Mouse (Mus musculus) cerebellum, adult 2 months (tissue): ENCODE measurements around the gene Pld6. TPM values are rescaled to one million over a fixed set of nuclear protein-coding genes. Genes with fewer than 3 reads are reported as not detected.

ENCODE experiments used
- DNase-seq, 2 experiments: peaks; one replicate each; pipeline ENCODE4 v3.0.0; 2021
- H3K27ac ChIP-seq: fragments of 200-500 bp; 2 replicates; pipeline ENCODE4 v1.5.1; 2012; ENCODE audit warnings: low read length, control low read depth, inconsistent platforms; ENCODE audit not compliant: insufficient read depth
- H3K27me3 ChIP-seq: fragments of 200-500 bp; 2 replicates; pipeline ENCODE4 v1.6.1; 2012; ENCODE audit warnings: inconsistent platforms, mild to moderate bottlenecking, low read length, moderate library complexity; ENCODE audit not compliant: control insufficient read depth, insufficient read depth
- H3K4me1 ChIP-seq: fragments of 200-500 bp; 2 replicates; pipeline ENCODE4 v1.6.1; 2011; ENCODE audit warnings: low read length; ENCODE audit not compliant: control insufficient read depth, insufficient read depth
- H3K4me3 ChIP-seq: fragments of 200-500 bp; replicated peaks from 2 replicates; pipeline ENCODE3; 2011; ENCODE audit warnings: mild to moderate bottlenecking, low read depth, low read length, control low read depth; ENCODE audit not compliant: insufficient read depth
- CTCF ChIP-seq: fragments of 200-500 bp; IDR thresholded peaks from 2 replicates; pipeline ENCODE4 v1.5.1; 2011; ENCODE audit warnings: low read depth, mild to moderate bottlenecking, control low read depth, low read length, moderate library complexity, borderline replicate concordance; ENCODE audit not compliant: insufficient read depth
- POLR2A ChIP-seq: fragments of 200-500 bp; IDR thresholded peaks from 2 replicates; pipeline ENCODE4 v1.6.1; 2011; ENCODE audit warnings: low read length, control low read depth, borderline replicate concordance; ENCODE audit not compliant: insufficient read depth
- WGBS: fragments of 180-500 bp; shearing (Covaris S2); methylation state at CpG from one replicate; pipeline ENCODE4 v1.1.7; 2018; 5-methylcytosine and 5-hydroxymethylcytosine counted together
- polyA plus RNA-seq: library from polyadenylated mRNA; depleted of rRNA; stranded (reverse); fragments of >200 nt; gene quantifications from 2 replicates; pipeline ENCODE4 v1.2.3, GENCODE M21; 2012; rRNA removed

Gene Pld6
- 2.3 and 2.5 TPM in 2 replicates for polyA plus RNA-seq

- peak within 1 kb of the TSS; percentile 1 for H3K4me3 ChIP-seq
- 3% methylated on average over 51 of the region's 51 CpGs for WGBS
- no peak for TF ChIP-seq CTCF
- TF ChIP-seq POLR2A = no peak
- no peaks in the 10 kb centered on the region for H3K27me3 ChIP-seq
- no peak for DNase-seq
- no peak within 1 kb of the TSS for H3K27ac ChIP-seq
- H3K4me1 ChIP-seq = 0 out of 2 replicates have a peak, but pooled peaks cover 3% of the 10 kb centered on the region
Observed at GRCm38 (mm10) chr11:59787199-59787781, at the start of gene Pld6. TSS of gene Pld6 (minus strand) at chr11:59787645.

- TF ChIP-seq CTCF (no peak), POLR2A (no peak)
- no peak for DNase-seq
Observed at GRCm38 (mm10) chr11:59821625-59822024, 34.2 kb upstream of the Pld6 start.

DNA sequence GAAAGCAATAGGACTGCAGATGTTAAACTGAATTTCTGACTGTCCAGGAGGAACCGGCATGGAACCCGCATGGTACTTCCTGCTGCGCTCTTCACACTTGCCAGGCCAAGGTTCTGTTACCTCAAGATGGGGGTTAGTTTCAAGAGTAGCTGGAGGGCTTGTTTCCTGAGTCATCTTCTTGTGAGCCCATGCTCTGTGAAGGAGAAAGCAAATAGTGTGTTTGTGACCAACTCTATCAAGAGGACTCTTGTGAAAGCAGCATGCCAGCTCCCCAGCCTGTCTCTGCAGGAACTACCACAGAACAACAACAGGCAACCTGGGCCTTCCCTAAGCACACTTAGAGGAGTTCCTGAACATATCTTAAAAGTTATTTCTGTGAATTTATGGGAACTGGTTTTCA lies 30.5 kb upstream of the Pld6 start:
- 93% methylated on average over 3 of the region's 3 CpGs for WGBS
- Histone ChIP-seq H3K4me3 (no peak overlapping the region), H3K27ac (no peak overlapping the region), H3K27me3 (no peaks in the 10 kb centered on the region), H3K4me1 (no peaks in the 10 kb centered on the region)
- DNase-seq = no peak
- TF ChIP-seq CTCF (no peak), POLR2A (no peak)

More at GRCm38 (mm10) chr11:59821625-59822024, 34.2 kb upstream of the Pld6 start:
- no peak overlapping the region for H3K4me3 ChIP-seq
- H3K4me1 ChIP-seq = no peaks in the 10 kb centered on the region
- no peak overlapping the region for H3K27ac ChIP-seq
- H3K27me3 ChIP-seq = no peaks in the 10 kb centered on the region
- WGBS = 87% methylated on average over 3 of the region's 3 CpGs

DNA sequence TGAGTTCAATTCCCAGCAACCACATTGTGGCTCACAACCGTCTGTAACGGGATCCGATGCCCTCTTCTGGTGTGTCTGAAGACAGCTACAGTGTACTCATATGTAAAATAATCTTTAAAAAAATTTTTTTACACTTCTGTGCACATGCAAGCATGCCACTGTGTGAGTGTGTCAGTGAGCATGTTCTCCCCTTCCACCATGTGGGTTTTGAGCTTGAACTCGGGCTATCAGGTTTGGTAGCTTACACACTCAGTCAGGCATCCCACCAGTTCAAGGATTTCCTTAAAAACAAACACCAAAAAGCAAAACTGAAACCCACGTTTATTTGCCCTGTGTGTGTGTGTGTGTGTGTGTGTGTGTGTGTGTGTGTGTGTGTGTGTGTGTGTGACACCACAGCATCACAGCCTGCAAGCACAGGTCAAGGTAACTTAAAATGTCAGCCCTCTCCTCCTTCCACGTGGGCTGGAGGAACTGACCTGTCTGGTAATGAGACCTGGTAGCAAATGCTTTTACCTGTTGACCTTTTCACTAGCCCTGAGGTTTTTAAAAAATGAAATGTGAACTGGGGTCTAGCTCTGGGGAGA lies 28.1 kb upstream of the Pld6 start:
- H3K27ac ChIP-seq = no peak overlapping the region
- 91% methylated on average over 6 of the region's 6 CpGs for WGBS
- 0 out of 2 replicates have a peak, but pooled peaks cover 3% of the 10 kb centered on the region for H3K4me1 ChIP-seq
- TF ChIP-seq CTCF (no peak), POLR2A (no peak)
- no peaks in the 10 kb centered on the region for H3K27me3 ChIP-seq
- no peak overlapping the region for H3K4me3 ChIP-seq
- no peak for DNase-seq

- 91% methylated on average over 6 of the region's 6 CpGs for WGBS
- no peak for TF ChIP-seq POLR2A
- no peak for TF ChIP-seq CTCF
- Histone ChIP-seq H3K4me1 (0 out of 2 replicates have a peak, but pooled peaks cover 3% of the 10 kb centered on the region), H3K27me3 (no peaks in the 10 kb centered on the region), H3K4me3 (no peak overlapping the region), H3K27ac (no peak overlapping the region)
- no peak for DNase-seq
Observed at GRCm38 (mm10) chr11:59814936-59815335, 27.5 kb upstream of the Pld6 start.

DNA sequence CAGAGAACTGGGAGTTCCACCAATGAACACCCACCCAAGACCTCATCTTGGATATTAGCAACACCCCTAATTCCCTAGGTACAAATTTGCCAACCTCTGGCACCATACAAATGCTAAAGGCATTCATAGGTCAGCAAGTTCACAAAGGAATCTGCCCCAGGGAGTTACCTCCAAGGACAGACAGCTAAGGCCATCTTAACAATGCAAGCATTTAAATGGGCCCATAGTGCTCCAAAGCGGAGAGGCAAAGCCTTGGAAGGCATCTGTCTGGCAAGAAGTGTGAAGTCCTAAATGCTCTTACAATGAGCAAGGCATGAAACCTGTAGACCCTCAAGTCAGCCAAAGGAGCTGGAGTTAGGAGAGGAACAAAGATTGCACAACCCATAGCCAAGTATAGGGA lies 26.9 kb upstream of the Pld6 start:
- Histone ChIP-seq H3K27ac (no peak overlapping the region), H3K27me3 (no peaks in the 10 kb centered on the region), H3K4me3 (no peak overlapping the region), H3K4me1 (0 out of 2 replicates have a peak, but pooled peaks cover 3% of the 10 kb centered on the region)
- DNase-seq = no peak
- WGBS = 78% methylated on average over 1 of the region's 1 CpGs
- no peak for TF ChIP-seq POLR2A

DNA sequence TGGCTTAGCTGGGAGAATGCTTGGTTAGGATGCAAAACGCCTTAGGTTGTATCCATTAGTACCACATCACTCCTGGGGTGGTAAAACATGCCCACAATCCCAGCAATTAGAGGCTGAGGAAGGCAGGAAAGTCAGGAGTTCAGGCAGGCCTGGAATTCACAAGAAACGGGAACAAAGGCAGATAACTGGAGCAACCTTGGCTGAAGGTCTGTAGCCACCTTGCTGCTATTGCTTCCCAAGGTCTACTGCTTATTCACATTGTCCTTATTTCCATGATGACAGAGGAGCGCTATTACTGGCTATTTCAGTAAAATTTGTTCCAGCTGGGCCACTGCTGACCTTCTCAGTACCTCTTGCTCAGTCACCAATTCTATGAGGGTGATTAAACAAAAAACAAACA lies 25.8 kb upstream of the Pld6 start:
- no peak for DNase-seq
- TF ChIP-seq POLR2A (no peak), CTCF (no peak)
- WGBS = 83% methylated on average over 3 of the region's 3 CpGs
- H3K27me3 ChIP-seq = no peaks in the 10 kb centered on the region
- no peak overlapping the region for H3K4me3 ChIP-seq
- H3K27ac ChIP-seq = no peak overlapping the region
- 0 out of 2 replicates have a peak, but pooled peaks cover 3% of the 10 kb centered on the region for H3K4me1 ChIP-seq

GRCm38 (mm10) chr11:59811211-59811610 lies 23.8 kb upstream of the Pld6 start:
- WGBS = 73% methylated on average over 4 of the region's 4 CpGs
- H3K4me1 ChIP-seq = peaks cover 17% of the 10 kb centered on the region
- no peak overlapping the region for H3K4me3 ChIP-seq
- no peak for DNase-seq
- 0 out of 2 replicates have a peak overlapping the region, but pooled peaks have one; percentile 21 for H3K27ac ChIP-seq
- TF ChIP-seq CTCF (no peak), POLR2A (no peak)
- H3K27me3 ChIP-seq = no peaks in the 10 kb centered on the region
